Mouse (Mus musculus): ENCODE data around the gene Slc38a5. TPM values are rescaled to one million over a fixed set of nuclear protein-coding genes. Genes with fewer than 3 reads are reported as not detected.

Gene Slc38a5
- polyA plus RNA-seq, 1 experiment from 2014 or later: 1.4 TPM

Other genes starting within 250 kb of the Slc38a5 start
- gene Suv39h1, start 196.4 kb upstream of the Slc38a5 start, polyA plus RNA-seq (2016; fragmentation: Nextera tagmentation; extraction: Ambion mirVana): 77.3 and 77.8 TPM in 2 replicates
- 0.19 and 0.20 TPM in 2 replicates for gene Was, start 180.6 kb upstream of the Slc38a5 start, polyA plus RNA-seq (2016; fragmentation: Nextera tagmentation; extraction: Ambion mirVana)
- gene Wdr13, start 138.2 kb upstream of the Slc38a5 start, polyA plus RNA-seq (2016; fragmentation: Nextera tagmentation; extraction: Ambion mirVana): 23.1 and 23.6 TPM in 2 replicates
- gene Rbm3, start 125.3 kb upstream of the Slc38a5 start, polyA plus RNA-seq (2016; fragmentation: Nextera tagmentation; extraction: Ambion mirVana): 466 and 497 TPM in 2 replicates
- 14.3 and 14.8 TPM in 2 replicates for gene Tbc1d25, start 95.0 kb upstream of the Slc38a5 start, polyA plus RNA-seq (2016; fragmentation: Nextera tagmentation; extraction: Ambion mirVana)
- gene Ebp, start 77.6 kb upstream of the Slc38a5 start, polyA plus RNA-seq (2016; fragmentation: Nextera tagmentation; extraction: Ambion mirVana): 28.4 and 30.8 TPM in 2 replicates
- 12.2 and 14.8 TPM in 2 replicates for gene Porcn, start 64.6 kb upstream of the Slc38a5 start, polyA plus RNA-seq (2016; fragmentation: Nextera tagmentation; extraction: Ambion mirVana)
- 43.1 and 47.0 TPM in 2 replicates for gene Ftsj1, start 18.7 kb upstream of the Slc38a5 start, polyA plus RNA-seq (2016; fragmentation: Nextera tagmentation; extraction: Ambion mirVana)
- not detected in 2 replicates for gene Ssxb10, start 56.3 kb downstream of the Slc38a5 start, polyA plus RNA-seq (2016; fragmentation: Nextera tagmentation; extraction: Ambion mirVana)
- gene Ssxb9, start 95.8 kb downstream of the Slc38a5 start, polyA plus RNA-seq (2016; fragmentation: Nextera tagmentation; extraction: Ambion mirVana): not detected in 2 replicates
- gene Ssxb1, start 142.2 kb downstream of the Slc38a5 start, polyA plus RNA-seq (2016; fragmentation: Nextera tagmentation; extraction: Ambion mirVana): not detected in 2 replicates
- not detected in 2 replicates for gene Ssxb2, start 190.6 kb downstream of the Slc38a5 start, polyA plus RNA-seq (2016; fragmentation: Nextera tagmentation; extraction: Ambion mirVana)